Mouse (Mus musculus): Measurements from ENCODE around the gene Serinc4. TPM values are rescaled to one million over a fixed set of nuclear protein-coding genes. Genes with fewer than 3 reads are reported as not detected.
"Not testable (repeated sequence)": the region's sequence is repeated elsewhere in the genome, so short reads cannot be mapped to it uniquely, and the experiment has no call there.

Serinc4 gene
- total RNA-seq (2021) = under 1 TPM in 1 of 2 experiments, not detected in 1; 0.17 TPM
- long read RNA-seq, experiment 1 = 0 reads
- long read RNA-seq, experiment 2 = 0 reads

DNA sequence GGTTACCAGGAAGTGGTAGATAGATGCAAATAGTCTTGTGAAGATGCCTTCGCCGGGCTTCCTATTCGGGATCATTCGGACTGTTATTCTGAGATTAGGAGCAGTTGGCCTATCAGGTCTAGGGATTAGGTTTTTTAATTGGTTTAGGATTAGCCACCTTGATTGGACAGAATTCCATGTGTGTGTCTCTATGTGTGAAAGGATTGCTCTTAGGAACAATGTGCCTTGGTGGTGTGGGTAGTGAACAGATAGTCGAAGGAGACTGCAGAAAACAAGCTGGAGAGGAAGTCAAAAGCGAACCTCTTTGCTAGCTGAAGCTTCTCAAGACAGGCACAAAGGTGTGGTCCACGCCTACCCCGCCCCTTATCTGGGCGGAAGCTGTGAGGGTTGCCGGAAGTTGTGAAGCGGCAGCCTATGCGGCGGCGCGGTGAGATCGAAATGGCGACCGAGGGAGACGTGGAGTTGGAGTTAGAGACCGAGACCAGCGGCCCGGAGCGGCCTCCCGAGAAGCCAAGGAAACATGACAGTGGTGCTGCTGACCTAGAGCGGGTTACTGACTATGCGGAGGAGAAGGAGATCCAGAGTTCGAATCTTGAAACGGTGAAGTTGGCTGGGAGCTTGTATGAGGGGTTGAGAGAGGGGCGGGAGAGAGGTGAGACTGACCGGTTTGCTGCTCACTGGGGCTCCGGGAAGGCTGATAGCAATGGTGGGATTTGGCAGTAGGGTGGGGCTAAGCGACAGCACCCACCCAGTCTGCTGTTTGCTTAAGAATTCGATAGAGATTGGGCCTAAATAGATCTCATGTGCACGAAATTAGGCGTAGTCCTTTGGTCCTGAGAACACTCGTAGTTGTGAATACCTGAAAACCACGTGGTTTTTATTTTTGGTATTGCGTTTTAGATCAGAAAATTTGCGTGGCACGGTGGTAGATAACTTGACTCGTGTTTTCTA lies at the start of gene Serinc4:
Serinc4 (minus strand) TSS at position 90 of the 951 bp plus-strand sequence.
- DNase-seq = peak; percentile 79 to 87
- intact Hi-C loops (cut with DNase I) = loop anchor here (10.0 kb wide), 1 partner anchor 498 kb away; the partner anchor contains the start of genes Ctdspl2 and Mageb3

DNA sequence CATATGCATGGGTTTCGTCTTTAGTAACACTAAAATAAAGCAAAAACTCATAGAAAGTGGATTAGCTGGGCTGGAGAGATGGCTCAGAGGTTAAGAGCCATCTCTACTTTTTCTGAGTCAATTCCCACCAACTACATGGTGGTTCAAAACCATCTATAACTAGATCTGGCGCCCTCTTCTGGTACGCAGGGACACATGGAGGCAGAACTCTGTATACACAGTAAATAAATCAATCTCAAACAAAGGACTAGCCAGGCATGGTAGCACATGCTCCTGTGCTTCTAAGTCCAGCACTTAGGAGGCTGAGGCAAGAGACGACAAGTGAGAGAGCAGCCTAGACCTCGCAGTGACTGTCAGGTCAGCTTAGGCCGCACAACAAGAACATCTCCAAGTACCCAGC lies 45.0 kb upstream of the Serinc4 start:
- intact Hi-C loops (cut with DNase I); DNase-seq: not testable (repeated sequence)

DNA sequence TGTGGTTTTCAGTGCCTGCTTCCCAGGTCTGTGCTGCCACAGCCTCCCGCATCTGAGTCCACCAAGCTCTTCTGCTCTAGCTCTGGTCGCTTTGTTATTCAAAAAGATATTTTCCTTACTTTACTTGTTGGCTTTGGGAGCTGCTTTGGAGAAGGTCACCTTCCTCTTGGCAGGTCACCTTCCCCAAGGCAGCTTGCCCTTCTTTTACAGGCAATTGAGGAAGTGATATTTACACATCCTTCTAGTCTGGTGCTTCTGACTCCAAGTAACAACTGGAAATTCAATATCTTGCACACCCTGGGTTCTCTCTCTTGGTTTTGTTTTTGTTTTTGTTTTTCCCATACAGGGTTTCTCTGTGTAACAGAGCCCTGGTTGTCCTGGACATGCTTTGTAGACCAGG lies 27.8 kb upstream of the Serinc4 start:
- DNase-seq; intact Hi-C loops (cut with DNase I): not testable (repeated sequence)

DNA sequence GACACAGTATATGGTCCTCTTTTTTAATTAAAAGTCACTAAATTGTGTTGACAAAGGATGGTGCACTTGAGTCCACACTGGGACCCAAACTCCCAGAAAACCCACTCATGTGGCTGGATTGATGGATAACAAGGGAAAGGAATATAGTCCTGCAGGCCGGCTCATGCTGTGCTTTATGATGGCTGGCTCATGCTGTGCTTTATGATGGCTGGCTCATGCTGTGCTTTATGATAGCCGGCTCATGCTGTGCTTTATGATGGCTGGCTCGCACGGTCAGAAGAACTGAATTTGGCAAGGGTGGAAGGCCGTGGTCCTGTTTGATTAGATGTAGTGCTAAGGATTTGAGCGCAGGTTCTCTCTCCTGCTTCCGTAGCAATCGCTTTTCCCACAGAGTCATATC lies 27.0 kb upstream of the Serinc4 start:
- DNase-seq = no peak
- intact Hi-C loops (cut with DNase I) = no loop called here

DNA sequence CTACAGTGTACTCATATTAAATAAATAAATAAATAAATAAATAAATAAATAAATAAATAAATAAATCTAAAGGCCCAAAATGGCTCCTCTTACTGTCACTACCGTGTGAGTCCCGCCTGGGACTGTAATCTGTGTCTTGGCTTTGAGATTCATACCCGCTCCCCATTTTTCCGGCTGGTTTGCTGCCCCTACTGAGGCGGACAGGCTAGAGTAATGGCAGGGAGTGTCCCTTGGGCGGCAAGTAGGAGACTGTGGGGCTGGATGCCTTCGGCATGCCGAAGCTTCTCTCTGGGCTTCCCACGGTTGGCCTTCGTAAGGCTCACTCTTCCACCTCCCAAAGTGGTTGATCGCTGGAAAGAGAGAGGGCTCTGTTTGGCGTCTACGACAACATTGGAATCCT lies 24.3 kb upstream of the Serinc4 start:
- intact Hi-C loops (cut with DNase I); DNase-seq: not testable (repeated sequence)

DNA sequence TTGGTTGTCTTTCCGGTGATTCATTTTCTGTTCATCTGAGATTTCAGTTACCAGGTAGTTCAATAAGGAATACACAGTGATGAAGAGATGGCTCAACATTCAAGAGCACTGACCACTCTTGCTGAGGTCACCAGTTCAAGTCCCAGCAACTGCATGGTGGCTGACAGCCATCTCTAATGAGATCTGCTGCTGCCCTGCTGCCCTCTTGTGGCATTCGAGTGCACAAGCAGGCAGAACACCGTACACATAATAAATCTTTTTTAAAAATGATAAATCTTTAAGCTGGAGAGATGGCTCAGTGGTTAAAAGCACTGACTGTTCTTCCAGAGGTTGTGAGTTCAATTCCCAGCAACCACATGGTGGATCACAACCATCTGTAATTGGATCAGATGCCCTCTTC lies 23.9 kb upstream of the Serinc4 start:
- DNase-seq = peak in 1 of 2 experiments; percentile 23
- intact Hi-C loops (cut with DNase I) = no loop called here

DNA sequence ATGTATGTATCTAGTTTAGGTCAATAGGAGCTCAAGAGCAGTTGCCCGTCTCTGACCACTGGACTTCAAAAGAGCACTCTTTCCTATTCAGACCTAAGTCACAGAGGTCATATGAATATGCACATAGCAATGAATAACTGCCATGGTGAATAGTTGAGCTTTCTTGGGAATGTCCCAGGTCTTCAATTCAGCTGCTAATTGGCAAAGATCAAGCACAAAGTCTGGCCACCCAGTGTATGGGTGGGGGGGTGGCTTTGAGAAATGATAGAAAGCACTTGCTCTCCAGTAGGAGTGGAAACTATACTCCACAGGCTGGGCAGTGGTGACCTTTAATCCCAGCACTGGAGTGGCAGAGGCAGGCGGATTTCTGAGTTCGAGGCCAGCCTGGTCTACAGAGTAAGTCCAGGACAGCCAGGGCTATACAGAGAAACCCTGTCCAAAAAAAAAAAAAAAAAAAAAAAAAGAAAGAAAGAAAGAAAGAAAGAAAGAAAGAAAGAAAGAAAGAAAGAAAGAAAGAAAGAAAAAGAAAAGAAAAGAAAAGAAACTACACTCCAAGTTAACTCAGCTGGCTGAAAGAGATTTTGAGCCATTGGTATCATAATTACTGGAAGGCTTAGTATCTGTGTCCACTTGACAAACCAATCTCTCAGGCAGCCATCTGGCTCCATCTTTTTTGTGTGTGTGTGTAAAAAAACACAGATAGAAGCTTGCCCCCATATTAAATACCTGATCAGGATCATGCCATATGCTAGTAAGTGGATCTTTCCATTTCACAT lies 21.1 kb upstream of the Serinc4 start:
- intact Hi-C loops (cut with DNase I) = no loop called here
- no peak for DNase-seq

DNA sequence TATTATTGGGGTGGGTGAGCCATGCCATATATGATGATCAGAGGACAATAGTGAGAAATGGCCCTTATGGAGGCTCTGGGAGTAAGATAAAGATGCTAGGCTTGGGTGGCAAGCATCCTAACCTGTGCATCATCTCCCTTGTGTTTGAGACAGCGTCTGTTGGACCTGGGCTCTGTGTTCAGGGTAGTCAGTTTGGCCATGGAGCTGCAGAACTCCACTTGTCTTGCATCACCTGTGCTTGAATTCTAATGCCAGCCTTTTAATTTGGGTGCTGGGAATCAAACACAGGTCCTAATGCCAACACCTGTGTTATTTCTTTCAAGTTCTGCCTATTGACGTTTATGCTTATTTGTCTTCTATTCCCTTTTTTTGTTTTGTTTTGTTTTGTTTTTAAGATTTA lies 18.7 kb upstream of the Serinc4 start:
- intact Hi-C loops (cut with DNase I); DNase-seq: not testable (repeated sequence)

DNA sequence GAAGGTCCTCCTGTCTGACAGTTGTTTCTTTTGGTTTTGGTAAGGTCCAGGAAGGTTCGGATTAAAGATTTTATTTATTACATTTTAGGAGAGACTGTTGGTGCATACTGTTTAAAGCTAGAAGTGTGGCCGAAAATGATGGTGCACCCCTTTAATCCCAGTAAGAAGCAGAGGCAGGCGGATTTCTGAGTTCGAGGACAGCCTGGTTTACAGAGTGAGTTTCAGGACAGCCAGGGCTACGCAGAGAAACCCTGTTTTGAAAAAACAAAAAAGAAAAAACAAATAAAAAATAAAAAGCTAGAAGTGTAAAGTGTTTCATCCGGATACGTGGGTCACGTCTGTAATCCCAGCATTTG lies 17.6 kb upstream of the Serinc4 start:
- intact Hi-C loops (cut with DNase I) = loop anchor here (1.0 kb wide), 1 partner anchor 26 kb away; no protein-coding TSS in a partner anchor
- no peak for DNase-seq

DNA sequence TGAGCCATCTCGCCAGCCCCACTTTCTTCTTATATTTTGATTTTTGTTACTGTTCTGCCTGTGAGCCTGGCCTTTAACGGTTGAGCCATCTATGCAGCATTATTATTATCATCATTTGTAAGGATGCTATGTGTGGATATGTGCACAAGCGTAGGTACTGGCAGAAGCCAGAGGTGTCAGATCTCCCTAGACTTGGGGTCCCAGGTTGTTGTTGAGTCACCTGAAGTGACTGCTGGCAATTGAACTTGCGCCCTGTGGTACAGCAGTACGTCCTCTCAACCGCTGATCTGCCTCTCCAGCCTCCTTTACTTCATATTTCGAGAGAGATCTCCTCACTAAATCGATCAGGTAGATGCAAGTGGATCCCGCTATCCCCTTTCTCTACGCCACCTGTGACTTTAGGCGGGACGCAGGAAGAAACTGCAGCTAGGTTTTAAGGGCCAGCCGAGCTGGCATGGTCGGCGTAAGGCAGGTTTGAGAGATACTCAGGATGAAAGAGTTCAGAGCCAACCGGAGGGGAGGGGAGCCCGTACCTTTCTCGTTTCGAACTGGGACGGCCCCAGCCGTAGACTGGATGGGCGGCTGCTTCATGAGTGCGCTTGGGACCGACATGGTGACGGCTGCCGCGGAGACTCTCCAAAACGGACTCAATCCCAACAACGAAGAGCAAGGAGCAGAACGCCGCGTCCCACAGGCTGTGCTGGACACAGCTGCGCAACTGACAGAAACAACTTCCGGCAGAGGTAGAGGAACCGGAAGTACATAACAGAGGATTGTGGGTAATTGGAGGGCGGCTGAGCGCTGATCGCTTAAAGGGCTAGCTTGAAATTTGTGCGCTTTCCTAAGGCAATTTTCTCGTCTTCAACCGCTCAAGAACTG lies 17.0 kb upstream of the Serinc4 start, which contains the start of gene Mfap1b:
Mfap1b (minus strand) TSS at position 767 of the 879 bp plus-strand sequence.
- intact Hi-C loops (cut with DNase I) = loop anchor here (1.0 kb wide), 1 partner anchor 25 kb away; no protein-coding TSS in a partner anchor
- DNase-seq = peak; percentile 70 to 80

DNA sequence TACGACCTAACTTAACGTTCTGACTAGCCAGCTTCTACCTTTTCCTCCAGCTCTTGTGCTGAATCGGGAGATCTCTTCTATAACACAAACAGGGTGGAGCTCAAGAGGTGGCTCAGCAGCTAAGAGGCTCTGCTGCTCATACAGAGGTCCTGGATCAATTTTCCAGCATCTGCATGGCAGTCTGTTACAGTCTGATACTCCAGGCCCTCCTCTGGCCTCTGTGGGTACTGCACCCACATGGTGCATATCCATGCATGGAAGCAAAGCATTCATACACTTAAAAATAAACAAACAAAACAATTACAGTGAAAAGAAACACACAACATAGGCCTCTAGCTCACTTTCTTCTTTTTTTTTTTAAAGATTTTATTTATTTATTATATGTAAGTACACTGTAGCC lies 16.2 kb upstream of the Serinc4 start:
- DNase-seq; intact Hi-C loops (cut with DNase I): not testable (repeated sequence)

DNA sequence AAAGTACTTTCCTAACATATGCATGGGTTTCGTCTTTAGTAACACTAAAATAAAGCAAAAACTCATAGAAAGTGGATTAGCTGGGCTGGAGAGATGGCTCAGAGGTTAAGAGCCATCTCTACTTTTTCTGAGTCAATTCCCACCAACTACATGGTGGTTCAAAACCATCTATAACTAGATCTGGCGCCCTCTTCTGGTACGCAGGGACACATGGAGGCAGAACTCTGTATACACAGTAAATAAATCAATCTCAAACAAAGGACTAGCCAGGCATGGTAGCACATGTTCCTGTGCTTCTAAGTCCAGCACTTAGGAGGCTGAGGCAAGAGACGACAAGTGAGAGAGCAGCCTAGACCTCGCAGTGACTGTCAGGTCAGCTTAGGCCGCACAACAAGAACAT lies 12.4 kb upstream of the Serinc4 start:
- DNase-seq; intact Hi-C loops (cut with DNase I): not testable (repeated sequence)

DNA sequence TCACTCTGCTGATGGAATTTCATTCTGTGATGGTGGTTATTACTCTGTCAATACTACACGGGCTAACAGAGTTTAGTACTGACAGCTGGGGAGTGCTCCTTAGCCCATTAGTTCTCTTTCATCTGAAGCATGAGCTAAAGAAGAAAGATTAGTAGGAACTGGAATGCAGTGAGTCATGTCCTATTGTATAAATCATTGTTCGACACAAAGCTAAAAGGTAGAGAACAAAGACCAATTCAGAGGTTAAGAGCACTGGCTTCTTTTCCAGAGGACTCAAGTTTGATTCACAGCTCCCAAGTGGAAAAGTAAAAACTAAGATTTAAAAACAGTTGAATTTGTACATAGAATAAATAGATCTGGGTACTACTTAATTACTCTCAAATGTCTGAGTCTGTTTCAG lies 3.5 kb upstream of the Serinc4 start:
- DNase-seq = no peak
- intact Hi-C loops (cut with DNase I) = no loop called here

DNA sequence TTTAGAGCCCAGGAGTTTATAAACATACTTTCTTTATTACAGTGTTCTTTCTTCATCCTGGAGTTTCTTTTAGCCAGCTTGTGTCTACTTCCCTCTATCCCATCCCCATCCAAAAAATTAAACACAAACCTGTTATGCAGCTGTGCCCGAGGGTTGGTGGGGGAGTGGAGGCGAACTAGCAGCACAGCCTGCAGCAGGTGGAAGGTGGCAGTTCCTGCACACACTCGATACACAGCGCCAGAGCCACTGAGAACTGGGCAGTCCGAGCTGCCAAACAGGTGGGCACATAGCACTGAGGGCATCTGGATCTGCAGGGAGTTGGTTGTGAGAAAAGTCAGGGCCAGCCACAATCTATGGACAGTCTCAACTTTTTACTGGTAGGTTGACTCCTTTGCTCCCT lies 1.0 kb downstream of the Serinc4 start:
- DNase-seq = no peak
- intact Hi-C loops (cut with DNase I) = loop anchor here (10.0 kb wide), 1 partner anchor 499 kb away; the partner anchor contains the start of genes Ctdspl2 and Mageb3

DNA sequence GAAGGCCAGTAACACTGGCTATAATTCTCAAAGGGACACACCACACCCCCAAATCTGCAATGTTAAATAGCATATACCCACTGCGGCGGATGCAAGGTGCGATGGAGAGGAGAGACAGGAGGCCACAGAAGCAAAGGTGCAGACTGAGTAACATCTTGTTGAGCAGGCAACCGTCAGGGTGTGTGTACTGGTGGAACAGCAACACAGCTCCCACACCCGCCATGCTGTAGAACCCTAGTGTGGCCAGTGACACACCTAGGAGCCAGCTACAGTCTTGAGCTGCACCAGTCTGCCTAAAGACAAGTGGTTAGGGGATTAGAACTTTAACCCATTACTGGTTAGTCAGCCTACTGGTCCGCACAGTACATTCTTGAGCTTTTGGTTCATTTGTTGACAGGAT lies 2.7 kb downstream of the Serinc4 start:
- intact Hi-C loops (cut with DNase I) = loop anchor here (10.0 kb wide), 1 partner anchor 501 kb away; the partner anchor contains the start of genes Ctdspl2 and Mageb3
- no peak for DNase-seq

DNA sequence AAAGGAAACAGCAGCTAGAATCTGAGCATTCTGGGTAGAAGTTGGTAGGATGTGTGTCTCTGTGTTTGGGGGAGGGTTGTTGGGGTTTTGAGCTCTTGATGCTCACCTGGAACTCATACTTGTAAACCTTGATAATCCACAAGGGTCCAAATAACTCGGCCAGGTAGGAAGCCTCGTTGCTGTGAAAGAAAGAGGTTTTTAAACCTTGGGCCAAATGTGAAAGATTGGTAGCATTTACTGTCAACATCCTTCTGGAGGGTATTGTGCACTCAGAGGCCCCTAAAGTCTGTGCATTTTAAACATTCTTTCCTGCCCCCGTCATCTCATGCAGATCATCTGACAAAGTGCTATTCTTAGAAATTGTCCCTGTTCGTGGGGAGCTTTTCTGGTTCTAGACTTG lies 3.6 kb downstream of the Serinc4 start, which contains the start of gene Hypk:
Hypk (plus strand) TSS at position 301 of the 400 bp plus-strand sequence.
- no peak for DNase-seq
- intact Hi-C loops (cut with DNase I) = loop anchor here (10.0 kb wide), 1 partner anchor 502 kb away; the partner anchor contains the start of genes Ctdspl2 and Mageb3

DNA sequence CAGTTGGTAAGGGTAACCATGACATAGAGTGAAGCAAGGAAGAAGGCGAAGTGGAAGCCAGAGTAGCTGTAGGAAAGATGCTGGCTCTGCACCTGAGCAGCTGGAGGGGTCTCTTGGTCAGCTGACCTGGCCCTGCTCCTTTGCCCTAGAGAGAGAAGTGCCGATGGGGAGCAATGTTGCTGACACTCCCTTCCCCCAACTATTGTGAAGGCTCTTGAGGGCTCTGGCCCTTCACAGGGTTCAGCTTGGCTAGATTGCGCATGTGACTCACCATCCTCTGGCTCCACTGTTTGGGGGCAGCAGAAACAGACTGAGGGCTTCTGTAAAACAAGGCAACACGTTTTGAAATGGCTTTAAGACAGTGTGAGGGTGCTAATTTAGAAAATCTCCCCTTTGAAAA lies 4.2 kb downstream of the Serinc4 start:
- intact Hi-C loops (cut with DNase I) = loop anchor here (10.0 kb wide), 1 partner anchor 502 kb away; the partner anchor contains the start of genes Ctdspl2 and Mageb3
- DNase-seq = no peak

DNA sequence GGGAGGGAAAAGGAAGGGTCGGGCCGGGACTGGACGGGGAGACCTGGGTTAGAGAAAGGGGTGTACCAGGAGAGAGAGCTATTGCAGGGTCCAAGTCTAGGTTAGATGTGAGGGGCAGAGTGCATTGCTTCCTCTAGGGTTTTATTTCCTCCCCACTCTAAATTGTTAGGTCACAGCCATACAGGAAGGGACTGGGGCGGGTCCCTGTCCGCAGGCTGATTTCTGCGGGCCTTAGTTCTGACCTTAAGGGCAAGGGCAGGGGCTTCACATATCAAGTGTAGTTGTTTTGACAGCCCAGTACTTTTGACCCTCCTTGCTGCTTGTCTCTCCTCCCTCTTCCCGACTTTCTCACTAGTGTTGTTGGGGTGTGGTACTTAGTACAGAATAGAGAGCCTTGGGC lies 6.5 kb downstream of the Serinc4 start:
- DNase-seq = peak in 1 of 2 experiments; percentile 23
- intact Hi-C loops (cut with DNase I) = loop anchor here (10.0 kb wide), 1 partner anchor 505 kb away; the partner anchor contains the start of genes Ctdspl2 and Mageb3

DNA sequence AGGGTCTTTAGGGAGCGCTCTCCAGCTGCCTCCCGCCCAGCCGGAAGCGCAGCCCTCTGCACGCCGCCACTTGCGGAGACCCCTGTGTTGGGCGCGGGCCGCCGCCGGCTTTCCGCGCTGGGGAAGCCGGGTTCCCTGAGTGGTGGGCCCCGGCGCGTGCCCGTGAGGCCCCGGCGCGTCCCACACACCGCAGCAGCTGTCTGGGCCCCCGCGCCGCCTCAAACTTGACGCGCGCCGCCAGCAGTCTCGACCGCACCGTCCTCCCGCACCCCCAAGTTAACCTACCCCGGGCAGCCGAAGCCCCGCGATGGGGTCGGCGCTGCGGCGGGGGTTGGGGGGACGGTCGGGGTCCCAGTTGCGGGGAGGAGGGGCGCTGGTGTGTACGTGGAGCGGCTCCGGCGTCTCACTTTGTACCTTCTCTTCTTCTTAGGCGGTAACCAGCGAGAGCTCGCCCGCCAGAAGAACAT lies 7.0 kb downstream of the Serinc4 start:
- intact Hi-C loops (cut with DNase I) = loop anchor here (5.0 to 10.0 kb wide), 2 partner anchors 37 to 505 kb away; partner anchors contain the start of genes Catsper2, Ctdspl2, Mageb3 and Pdia3

More for the DNA sequence above, 7.0 kb downstream of the Serinc4 start:
- no peak for DNase-seq
